Mouse (Mus musculus) layer of hippocampus, adult 11-12 months (tissue): Measurements from ENCODE around the gene Itga1.

ENCODE experiments used
- DNase-seq: peaks from one replicate; pipeline ENCODE4 v3.0.0; 2022; ENCODE audit warnings: low spot score

The Itga1 gene

DNA sequence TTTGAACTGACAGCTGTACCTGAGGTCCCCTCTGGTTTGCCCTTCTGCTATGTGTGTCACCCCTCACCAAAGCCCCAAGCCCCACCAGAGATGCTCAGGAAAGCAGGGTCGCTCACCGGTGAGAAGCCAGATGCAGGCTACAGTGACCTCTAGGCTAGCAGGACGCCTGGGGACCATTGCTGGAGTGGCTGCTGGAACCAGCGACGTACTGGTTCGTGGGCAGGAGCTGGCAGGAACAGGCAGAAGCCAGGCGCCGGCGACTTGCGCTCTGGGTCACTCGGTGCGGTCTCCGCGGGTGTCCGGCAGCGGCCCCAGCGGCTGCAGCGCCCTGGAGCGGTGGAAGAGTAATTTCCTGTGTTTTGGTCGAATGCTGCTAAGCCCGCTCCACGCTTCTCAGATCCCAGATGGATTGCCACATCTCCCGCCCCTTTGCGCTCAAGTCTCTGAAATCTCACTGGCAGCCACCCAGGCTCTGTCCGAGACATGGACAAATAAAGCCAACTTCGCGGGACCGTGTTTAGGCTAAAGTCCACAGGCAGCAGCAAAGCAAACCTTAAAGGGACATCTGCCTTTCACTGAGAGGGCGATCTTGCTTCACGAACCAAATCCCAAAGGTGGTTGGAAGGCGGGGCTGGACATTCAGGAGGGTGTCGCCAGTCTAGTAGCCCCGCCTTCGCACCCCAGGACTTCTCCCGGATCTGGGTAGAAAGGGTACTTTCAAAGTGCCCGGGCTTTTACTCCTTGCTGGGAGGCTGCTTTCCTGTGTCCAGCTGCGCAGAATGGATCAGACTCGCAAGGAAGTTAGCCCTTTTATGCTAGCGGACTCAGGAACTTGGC lies at the start of gene Itga1, which contains the start of gene Gm49395:
Itga1 (minus strand) TSS at position 610 of the 837 bp plus-strand sequence.
Gm49395 (minus strand) TSS at position 567 of the 837 bp plus-strand sequence.
- peak; percentile 21 for DNase-seq

DNA sequence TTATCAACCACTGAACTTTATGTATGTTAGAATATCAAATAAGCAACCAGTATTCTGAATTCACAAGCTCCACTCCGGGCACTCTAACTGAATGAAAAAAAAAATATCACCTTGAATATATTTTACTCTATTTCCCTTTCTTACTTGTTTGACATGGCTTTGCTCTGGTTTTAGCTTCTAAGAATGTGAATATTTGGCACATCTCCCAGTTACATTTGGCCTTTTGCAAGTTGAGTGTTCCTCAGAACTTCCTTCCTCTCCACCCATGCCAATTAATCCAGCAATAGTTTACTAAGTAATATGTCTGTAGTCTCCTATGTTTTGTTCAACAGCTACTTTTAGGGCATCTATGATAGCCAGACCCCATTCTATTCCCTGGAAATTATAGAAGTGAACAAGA lies 48.8 kb upstream of the Itga1 start:
- no peak for DNase-seq

DNA sequence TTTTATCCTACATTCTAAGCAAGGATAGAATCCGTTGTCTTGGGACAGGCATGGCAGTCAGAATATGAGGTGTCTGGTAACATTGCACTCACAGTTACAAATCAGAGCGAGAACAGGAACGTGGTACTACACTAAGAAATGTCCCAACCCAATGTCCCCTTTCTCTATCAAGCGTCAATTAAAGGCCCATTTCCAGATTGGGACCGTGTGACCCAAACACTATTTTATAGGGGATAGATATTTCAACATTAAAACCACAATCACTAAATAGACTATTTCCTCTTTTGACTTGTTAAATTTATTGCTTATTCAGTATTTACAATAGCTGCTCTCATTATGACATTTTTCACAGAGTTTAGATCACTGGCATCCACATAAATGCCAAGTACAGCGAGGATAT lies 48.1 kb upstream of the Itga1 start:
- no peak for DNase-seq

DNA sequence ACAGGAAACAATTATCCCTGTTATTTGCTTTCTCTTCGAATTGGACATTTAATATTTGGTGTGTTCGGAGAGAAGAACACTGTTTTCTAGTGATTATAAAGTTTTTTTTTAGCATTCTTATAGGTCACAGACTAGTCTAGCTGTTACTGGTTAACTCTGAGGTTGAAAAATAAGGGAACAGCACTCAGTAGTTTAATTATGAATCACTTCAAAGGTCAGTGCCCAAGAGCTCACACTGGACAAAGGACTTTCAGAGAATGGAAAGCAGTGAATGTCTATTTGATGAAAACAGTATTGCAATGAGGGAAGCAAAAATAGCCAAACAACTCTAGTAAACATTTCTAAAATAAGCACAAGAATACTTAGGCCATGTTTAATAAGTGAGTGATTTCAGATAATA lies 41.8 kb upstream of the Itga1 start:
- DNase-seq = no peak

DNA sequence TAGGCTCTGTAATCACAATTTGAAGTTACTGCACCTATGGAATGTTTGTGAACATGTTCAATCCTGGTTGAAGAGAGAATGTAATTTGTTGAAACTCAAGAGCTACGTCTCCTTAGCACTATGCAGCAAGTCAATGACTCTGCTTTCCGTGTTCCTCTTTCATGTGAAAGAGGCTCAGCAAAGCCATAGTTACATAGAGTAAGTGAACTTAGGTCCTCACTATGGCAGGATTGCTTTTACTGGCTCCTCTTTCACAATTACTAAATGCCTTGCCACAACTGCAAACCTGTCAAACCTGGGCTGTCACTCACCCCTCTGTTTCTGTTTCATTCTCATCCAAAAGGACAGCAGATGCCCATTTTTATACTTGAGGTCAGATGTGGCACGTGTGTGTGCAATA lies 40.3 kb upstream of the Itga1 start:
- no peak for DNase-seq

DNA sequence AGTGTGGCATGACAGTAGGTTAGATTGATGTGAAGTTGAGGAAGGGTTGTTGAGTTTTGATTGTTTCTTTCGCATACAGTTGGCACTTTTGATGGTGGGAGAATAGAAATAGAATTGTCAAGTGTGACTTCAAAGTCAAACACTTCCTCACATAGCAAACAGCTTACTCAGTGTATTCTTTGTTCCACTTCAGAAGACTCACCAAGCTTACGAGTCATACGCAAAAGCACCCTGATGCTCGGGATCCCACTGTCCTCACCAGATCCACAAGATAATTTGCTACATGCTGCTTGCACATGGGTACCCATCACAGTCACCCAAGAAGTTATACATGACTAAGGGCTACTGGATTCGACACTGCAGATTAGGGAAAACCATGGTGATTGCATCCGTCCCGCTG lies 36.7 kb upstream of the Itga1 start:
- no peak for DNase-seq

DNA sequence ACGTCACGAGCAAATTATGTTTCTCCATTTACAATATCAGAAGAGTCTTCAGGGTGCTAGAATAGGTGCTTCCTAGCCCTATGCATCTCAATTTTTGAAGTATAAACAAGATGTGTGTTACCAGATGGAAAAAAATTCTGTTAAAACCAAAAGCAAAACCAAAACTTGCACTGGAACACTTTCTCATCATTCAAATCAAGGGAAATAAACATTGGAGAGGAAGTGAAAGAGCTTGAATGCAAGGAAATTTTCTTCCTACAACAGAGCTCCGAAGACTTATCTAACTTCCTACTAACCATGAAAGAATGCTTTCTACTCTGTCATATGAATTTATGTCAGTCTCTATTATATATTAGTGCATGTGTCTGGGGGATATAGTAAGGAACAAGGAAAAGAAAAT lies 35.0 kb upstream of the Itga1 start:
- DNase-seq = no peak

DNA sequence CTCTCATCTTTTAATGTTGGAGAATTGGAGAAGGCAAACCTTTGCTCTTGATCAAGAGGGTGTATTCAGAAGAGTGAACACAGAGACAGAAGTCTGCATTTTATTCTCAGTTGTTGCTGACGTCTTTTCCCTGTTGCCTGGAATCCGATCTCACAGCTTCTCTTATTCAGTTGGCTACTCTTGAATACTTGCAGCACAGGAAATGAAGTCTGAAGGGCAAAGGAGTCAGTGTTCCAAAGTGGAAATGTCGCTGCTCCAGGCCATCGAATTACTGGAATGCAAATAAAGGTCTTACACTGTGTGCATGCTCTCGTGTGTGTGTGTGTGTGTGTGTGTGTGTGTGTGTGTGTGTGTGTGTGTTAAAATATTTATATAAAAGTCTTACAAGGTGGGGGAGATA lies 30.7 kb upstream of the Itga1 start:
- DNase-seq = no peak

DNA sequence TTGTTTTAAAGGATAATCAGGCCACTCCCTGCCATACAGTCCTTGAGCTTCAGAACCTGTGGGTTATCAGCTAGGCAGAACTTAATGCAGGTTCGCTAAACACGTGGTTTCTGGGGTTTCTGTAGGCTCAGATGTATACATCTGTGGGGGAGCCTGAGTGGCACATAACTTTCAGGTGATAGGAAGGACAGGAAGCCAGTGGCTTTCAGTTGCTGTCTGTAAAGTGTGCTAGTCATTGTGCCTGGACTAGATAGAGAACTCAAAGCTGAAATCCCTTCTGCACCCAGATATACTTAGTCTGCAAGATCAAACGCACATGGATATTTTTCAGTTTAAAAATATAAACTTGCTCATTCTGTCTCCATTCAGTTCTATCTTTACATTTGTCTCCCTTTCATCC lies 29.6 kb upstream of the Itga1 start:
- DNase-seq = no peak

DNA sequence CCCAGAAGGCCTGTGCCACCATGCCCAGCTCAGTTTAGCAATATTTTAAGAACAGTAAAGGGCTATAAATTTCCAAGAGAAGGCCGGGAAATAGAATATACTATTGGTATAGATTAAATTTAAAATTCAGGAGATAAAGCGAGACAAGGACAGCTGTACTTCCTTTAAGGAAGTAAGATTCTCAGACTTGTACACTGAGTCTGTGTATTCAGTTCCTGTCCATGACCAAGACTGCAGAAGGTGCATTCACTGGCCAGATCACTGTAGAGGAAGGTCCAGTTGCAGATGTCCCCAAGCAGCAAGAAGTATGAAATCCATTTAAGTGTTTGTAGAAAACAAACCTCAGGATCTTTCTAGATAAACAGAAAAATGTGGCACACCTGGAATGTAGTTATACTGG lies 28.3 kb upstream of the Itga1 start:
- DNase-seq = no peak

DNA sequence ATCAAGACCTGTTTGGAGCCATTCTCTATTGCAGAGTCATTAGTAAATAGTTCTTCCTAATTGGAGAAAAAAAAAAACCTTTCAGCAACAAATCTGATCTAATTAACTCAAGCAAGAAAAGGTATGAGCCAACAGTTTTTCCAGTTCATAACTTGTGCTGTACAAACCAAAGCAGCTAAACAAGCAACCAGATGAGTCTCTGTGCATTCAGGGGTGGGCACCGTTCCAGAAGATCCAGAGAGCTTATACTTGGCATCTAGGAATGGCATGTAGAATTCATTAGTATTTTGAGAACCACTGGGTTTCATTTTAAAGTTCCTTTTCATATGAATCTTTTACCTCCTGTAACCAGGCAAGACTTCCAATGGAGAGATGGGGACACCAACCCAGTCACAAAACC lies 26.1 kb upstream of the Itga1 start:
- DNase-seq = no peak

DNA sequence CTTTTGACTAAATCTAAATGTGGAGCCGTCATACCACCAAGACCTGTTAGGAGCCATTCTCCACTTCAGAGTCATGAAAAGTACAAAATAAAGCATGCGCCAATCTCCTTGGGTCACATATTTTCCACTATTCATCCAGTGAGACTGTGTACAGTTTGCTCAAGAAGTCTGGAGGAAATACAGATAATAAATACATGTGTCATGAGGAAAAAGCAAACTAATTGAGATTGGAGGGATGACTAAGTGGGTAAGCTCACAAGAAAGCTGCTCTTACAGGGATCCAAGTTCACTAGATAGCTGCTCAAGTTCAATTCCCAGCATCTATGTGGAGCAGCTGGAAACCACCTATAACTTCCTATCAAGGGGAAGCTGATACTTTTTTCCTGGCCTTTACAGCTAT lies 24.8 kb upstream of the Itga1 start:
- DNase-seq = no peak

DNA sequence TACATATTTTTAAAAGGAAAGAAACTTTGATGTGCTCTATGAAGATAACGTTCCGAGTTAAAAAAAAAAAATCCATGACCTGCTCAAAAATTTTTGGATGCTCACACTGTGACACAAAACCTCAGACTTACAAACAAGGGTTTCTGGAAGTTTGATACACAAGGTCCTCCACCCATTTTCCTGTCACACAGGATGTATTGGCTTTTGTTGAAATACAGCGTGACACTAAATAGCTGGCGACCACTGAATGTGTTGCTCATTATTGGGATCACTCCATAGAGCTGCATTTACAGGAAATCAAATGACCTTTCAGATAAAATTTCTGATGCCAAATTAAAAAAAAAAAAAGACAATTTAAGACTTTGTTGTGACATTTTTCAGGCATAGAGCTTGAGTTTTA lies 23.4 kb upstream of the Itga1 start:
- DNase-seq = no peak

DNA sequence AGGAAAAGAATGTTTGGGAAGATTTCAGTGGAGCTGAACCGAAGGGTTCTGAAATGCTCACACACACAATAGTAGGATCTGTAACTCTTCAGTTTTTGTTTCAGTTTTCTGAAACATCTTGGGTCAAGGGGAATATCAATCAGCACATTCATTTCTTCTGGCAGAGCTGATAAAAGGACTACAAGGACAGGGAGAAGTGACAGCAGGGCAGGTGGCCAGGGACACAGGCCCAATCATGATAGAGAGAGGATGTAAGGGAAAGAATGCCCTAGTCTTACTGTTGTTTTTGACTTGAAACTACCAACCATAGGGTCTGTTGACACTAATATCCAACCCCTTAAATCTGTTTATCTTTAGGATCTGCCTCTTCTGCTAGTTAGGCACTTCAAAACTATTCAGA lies 22.8 kb upstream of the Itga1 start:
- no peak for DNase-seq

DNA sequence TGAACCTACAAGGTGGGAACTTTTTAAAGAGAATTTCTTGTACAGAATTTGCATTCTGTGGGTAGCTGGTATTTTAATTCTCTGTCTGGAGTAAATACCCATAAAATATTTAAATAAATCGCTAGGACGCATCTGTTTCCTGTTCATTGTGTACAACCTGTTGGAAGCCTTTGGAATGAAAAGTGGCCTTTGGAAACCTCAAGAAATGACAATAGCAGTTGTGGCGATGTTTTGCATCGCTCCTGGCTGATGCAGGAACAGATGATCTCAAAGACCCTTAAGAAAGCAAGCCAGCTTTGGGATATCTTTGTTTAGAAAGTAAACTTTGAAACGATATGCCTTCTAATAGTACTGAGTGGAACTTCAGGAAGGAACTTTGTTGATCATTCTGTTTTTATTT lies 17.0 kb upstream of the Itga1 start:
- no peak for DNase-seq

DNA sequence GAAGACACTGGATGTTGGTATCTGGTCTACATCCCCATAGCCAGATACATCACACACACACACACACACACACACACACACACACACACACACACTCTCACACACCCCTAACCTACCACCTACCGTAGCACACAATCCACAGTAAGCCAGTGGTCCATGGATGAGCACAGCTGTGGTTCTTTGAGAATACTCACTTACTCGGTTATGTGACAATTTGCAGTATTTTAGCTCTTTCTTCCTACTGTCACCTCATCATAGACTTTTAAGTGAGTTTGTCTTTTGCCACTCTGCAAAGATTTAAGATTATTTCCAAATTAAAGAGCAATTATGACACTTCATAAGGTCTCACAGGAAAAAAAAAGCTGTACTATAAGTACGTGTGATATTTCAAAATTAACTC lies 16.4 kb upstream of the Itga1 start:
- no peak for DNase-seq

DNA sequence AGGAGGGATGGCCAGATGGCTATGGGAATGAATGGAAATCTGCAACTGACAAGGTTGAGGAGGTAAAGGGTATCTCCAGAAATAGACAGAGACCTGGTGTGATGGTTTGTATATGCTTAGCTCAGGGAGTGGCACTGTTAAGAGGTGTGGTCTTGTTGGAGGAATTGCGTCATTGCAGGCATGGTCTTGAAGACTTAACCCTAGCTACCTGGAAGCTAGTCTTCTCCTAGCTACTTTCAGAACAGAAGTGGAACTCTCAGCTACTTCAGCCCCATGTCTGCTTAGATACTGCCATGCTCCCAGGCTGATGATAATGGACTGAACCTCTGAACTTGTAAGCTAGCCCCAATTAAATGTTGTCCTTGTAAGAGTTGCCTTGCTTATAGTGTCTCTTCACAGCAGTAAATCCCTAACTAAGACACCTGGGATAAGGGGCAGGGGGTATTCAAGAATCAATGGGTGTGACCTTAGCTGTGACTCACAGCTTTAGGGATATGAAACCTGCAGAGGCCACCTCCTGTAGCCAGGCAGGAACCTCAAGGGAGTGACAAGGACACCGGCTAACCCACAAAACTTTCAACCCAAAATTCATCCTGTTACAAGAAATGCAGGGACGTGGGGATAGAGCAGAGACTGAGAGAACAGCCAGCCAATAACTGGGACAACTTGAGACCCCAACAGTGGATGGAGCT lies 15.3 kb upstream of the Itga1 start:
- DNase-seq = no peak

DNA sequence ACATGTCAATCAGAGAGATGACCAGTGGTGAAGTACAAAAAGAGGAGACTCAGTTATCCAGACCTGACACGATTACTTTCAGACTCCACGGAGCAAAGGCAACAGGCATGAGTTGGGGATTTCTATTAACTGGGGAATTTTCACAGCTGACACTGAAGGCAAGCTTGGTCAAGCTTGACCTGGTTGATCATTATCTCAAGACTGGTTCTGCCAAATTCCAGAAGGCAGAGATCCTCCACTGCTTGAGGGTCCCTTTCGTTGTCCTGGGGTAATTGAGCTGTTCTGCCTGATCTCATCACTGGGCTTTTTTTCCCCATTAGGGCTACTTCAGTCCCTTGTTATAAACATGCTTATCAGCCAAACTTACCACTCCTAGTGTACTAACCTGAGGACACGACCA lies 7.9 kb upstream of the Itga1 start:
- no peak for DNase-seq

DNA sequence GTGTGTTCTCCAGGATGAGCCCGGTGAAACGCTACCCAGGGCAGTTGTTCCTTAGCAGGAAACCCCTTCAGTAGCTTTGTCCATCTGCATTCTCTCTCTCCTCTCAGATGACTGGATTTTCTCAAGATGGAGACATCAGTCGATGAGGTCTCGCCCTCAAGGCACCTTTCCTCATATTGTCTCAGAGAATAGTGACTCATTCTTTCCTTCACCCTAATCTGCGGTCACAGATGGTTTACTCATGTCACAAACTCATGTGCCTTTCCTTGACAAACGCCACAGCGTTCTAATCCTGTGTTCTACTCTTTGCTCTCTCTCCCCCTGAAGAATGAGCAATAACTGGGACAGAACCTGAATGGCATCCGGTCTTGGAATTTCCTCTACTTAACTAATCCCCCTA lies 5.7 kb upstream of the Itga1 start:
- no peak for DNase-seq

DNA sequence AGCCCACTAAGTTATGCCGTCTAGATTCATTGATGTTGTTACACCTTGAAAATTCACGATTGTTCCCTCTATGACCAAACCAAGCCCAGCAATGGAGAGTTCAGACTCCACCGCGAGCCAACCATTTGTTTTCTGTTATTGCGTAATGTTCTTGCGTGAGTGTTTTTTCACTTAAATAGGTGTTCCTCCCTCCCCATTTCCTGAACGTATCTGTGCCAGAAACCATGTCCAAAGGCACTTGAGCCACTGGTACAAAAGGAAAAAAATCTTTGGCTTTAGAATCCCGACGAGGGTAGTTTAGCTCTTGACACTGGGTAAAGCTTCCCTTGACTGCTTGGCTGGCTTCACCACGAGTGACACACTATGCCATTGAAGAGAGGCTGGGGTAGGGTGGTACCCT lies 4.4 kb upstream of the Itga1 start:
- no peak for DNase-seq

DNA sequence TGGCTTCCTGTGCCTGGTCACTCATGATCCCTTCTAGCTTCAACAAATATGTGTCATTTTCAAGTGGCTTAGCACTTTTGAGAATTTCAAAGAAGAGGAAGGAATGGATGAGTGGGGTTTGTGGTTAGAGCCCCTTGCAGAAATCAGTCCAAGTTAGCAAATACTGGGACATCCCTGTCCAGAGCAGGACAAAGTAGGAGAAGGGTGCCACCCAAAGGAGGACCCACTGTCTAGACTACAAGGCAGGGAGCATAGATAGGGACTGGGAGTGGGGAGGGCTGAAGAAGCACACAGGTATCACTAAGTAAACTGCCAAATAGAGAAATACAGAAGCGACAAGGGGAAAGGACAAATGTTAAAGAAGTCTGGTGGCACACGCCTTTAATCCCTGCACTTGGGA lies 990 bp upstream of the Itga1 start:
- DNase-seq = no peak

DNA sequence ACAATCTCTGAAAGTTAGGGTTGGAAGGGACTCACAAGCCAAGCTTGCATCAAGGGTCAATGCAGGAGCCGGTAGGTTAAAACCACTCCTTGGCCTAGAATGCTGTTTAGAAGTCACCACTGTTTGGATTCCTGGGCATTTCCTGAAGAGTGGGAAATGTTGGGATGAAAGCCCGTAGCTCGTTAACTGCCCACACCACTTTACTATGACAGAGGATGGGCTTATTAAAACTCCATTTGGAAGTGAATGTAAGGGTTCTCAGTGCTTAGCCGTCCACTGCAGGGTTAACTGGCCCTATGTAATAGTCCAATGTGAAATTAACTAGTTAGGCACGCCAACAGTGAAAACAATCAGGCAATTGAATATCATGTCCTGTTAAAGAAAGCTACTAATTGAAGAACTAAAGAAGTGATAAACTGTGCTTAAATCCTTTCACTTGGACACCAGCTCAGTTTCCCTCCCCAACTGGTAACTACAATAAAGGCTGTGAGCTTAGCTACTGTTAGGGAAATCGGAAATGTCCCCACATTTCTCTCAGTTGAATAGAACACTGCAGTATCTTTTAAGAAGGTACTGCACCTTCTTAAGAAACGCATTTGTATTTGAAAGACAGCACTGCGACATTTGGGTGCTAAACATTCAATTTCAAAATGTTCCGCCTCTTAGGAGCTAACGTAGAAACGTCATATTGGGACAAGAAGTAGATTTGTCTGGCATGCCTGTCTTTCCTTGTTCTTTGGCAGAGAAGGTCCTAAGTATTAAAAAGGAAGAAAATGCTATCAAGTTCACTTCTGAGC lies 1.2 kb downstream of the Itga1 start:
- DNase-seq = no peak

DNA sequence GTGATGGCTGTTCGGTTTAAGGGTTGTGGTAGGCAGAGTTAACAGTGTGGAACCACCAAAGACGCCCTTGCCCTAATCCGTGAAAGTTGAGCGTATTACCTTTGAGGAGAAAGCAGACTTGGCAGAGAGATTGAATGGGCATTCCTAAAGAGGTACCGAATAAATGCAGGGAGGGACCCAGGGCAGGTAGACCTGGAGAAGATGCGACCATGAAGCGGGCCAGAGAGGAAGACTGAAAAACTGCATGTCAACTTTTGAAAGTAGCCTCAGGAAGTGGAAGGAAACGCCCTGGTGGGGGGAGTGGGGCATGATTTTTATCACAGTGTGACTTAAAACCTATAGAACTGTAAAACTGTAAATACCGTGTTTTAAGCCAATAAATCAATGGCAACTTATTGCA lies 2.4 kb downstream of the Itga1 start:
- DNase-seq = no peak
